ENCODE assay signal across 32 mouse cellular contexts in genomic region chr6:135230586-135230985, GRCm38 (mm10). TPM values are rescaled to one million over a fixed set of nuclear protein-coding genes. Genes with fewer than 3 reads are reported as not detected.
"Had no signal": no experiment of that assay in that cellular context is flagged by ENCODE, and none has a peak within 500 bp of the region (broad histone marks: within the 10 kb centered on the region; RNA-seq: fewer than 3 reads in every experiment).

No protein-coding gene starts in this region.

- H3K9ac ChIP-seq: heart, embryonic 13.5 days; heart, embryonic 15.5 days; hindbrain, embryonic 13.5 days; hindbrain, embryonic 15.5 days; kidney, embryonic 15.5 days; limb, embryonic 12.5 days had no signal

- DNase-seq: gastrocnemius, postnatal 14 days; gastrocnemius, postnatal 36 days; heart, adult 11 months; heart, adult 2 months; heart, postnatal 14 days; heart, postnatal 36 days; kidney, adult 11 months; kidney, adult 2 months; kidney, adult 9 months; kidney, postnatal 10 days; kidney, postnatal 25 days; kidney, postnatal 4 days; liver had no signal

- H3K27me3 ChIP-seq: heart, embryonic 13.5 days; heart, embryonic 15.5 days; hindbrain, embryonic 13.5 days; hindbrain, embryonic 15.5 days; kidney, embryonic 15.5 days; limb, embryonic 12.5 days had no signal

- H3K9me3 ChIP-seq: heart, embryonic 13.5 days; heart, embryonic 15.5 days; hindbrain, embryonic 13.5 days; hindbrain, embryonic 15.5 days; kidney, embryonic 15.5 days; limb, embryonic 10.5 days; limb, embryonic 12.5 days had no signal

- H3K4me3 ChIP-seq: heart, adult 2 months; heart, embryonic 13.5 days; heart, embryonic 15.5 days; hindbrain, embryonic 13.5 days; hindbrain, embryonic 15.5 days; kidney, embryonic 15.5 days; layer of hippocampus, adult 2 months; left cerebral cortex, adult 2 months; limb, embryonic 10.5 days; limb, embryonic 12.5 days had no signal

- H3K4me1 ChIP-seq: heart, embryonic 15.5 days; hindbrain, embryonic 15.5 days; limb, embryonic 12.5 days had no signal

- ATAC-seq: hindbrain, postnatal 0 days; intestine, embryonic 16.5 days had no signal

- H3K27ac ChIP-seq: heart, adult 2 months; heart, embryonic 13.5 days; heart, embryonic 15.5 days; hindbrain, embryonic 13.5 days; hindbrain, embryonic 15.5 days; hindbrain, postnatal 0 days; kidney, embryonic 15.5 days; left cerebral cortex, adult 2 months; limb, embryonic 10.5 days; limb, embryonic 12.5 days had no signal

- H3K4me2 ChIP-seq: heart, embryonic 11.5 days; heart, embryonic 13.5 days; heart, embryonic 15.5 days; hindbrain, embryonic 13.5 days; hindbrain, embryonic 15.5 days; kidney, embryonic 15.5 days; limb, embryonic 12.5 days; liver, embryonic 11.5 days had no signal

RNA-seq across cellular contexts. Expression of gene Gsg1, which starts 23.6 kb away (rescaled TPM):
- total RNA-seq: gastrocnemius, adult 18-20 months; gastrocnemius, adult 8-10 months; gastrocnemius, postnatal 36 days; layer of hippocampus, postnatal 10 days; layer of hippocampus, postnatal 25 days; left cerebral cortex, adult 2 months; left cerebral cortex, postnatal 14 days; left cerebral cortex, postnatal 36 days had no signal
- polyA plus RNA-seq: hindbrain, embryonic 15.5 days had no signal
